ENCODE assay signal across 25 mouse cellular contexts in the genomic region with DNA sequence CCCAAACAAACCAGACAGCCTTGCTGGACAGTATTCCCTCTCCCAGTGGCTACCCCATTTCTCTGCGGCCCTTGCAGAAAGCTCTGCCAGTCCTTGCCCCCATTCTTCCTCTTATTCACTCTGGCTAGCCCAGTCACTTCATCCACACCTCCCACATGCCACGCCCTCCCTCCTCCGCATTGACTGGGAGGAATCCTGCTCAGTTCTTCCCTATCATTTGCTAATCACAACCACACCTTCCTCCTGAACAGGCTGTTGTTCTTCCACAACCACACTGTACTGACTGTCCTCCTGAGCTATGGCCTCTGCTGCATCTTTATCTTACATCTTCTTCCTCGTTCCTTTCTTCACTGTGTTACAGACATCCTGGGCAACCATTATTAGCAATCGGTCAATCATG.
DNase-seq lines count a peak whose midpoint lies in the region; ATAC-seq and TF ChIP-seq lines count a peak whose summit lies in the region.
"Had no signal": no experiment of that assay in that cellular context is flagged by ENCODE, and none has a peak within 500 bp of the region (broad histone marks: within the 10 kb centered on the region; RNA-seq: fewer than 3 reads in every experiment).

No protein-coding gene starts in this region.

- peak; percentile 17; the same call in 1 of the 2 replicates for ATAC-seq in megakaryocyte, adult 5-6 weeks (ENCODE audit: poor library complexity, severe bottlenecking)
- no peak for ATAC-seq in midbrain, embryonic 15.5 days (replicated peaks)
- ATAC-seq: liver, postnatal 0 days had no signal

- no peaks in the 10 kb centered on the region for H3K27me3 ChIP-seq in ES-Bruce4 (ENCODE audit: control insufficient read depth, insufficient read depth, low read length, poor library complexity, severe bottlenecking)
- no peaks in the 10 kb centered on the region for H3K27me3 ChIP-seq in midbrain, embryonic 15.5 days (replicated peaks)
- H3K27me3 ChIP-seq: limb, embryonic 12.5 days; midbrain, embryonic 12.5 days had no signal

- H3K9me3 ChIP-seq in ES-Bruce4 (replicated peaks; ENCODE audit: control insufficient read depth, insufficient read depth, low read length, poor library complexity, severe bottlenecking): no peaks in the 10 kb centered on the region
- H3K9me3 ChIP-seq in midbrain, embryonic 15.5 days: no peaks in the 10 kb centered on the region
- H3K9me3 ChIP-seq: forebrain, embryonic 10.5 days; hindbrain, embryonic 13.5 days; limb, embryonic 12.5 days; midbrain, embryonic 12.5 days had no signal

- peak; percentile 49 for DNase-seq in layer of hippocampus, adult 9-11 months
- DNase-seq in layer of hippocampus, adult 18-20 months (ENCODE audit: low spot score in 2 of 2): no peak
- peak; percentile 58 for DNase-seq in ZHBTc4 (ENCODE audit: low read depth, low spot score)
- no peak for DNase-seq in adrenal gland, postnatal 4 days (ENCODE audit: low spot score in 2 of 2)
- no peak for DNase-seq in frontal cortex, postnatal 25 days (ENCODE audit: low spot score in 2 of 2)
- DNase-seq: adrenal gland, postnatal 10 days; cerebellum, adult 9-11 months; gastrocnemius, adult 2 months; heart, adult 11 months; heart, postnatal 36 days; kidney, adult 8-10 months; kidney, postnatal 10 days; liver, postnatal 0 days; retina, postnatal 1 day; right cerebral cortex, postnatal 25 days; thymus, postnatal 25 days had no signal

- H3K9ac ChIP-seq in ES-Bruce4 (ENCODE audit: low read depth, poor library complexity, severe bottlenecking): no peak overlapping the region
- H3K9ac ChIP-seq in midbrain, embryonic 15.5 days: no peak overlapping the region
- H3K9ac ChIP-seq: hindbrain, embryonic 13.5 days; limb, embryonic 12.5 days; liver, postnatal 0 days; midbrain, embryonic 12.5 days had no signal

- H3K4me2 ChIP-seq in midbrain, embryonic 15.5 days: no peak overlapping the region
- H3K4me2 ChIP-seq: hindbrain, embryonic 13.5 days; limb, embryonic 12.5 days; liver, embryonic 11.5 days; midbrain, embryonic 12.5 days had no signal

- no peak overlapping the region for H3K4me3 ChIP-seq in ES-Bruce4 (ENCODE audit: low read depth, low read length)
- no peak overlapping the region for H3K4me3 ChIP-seq in midbrain, embryonic 15.5 days
- H3K4me3 ChIP-seq: forebrain, embryonic 10.5 days; gastrocnemius, adult 2 months; hindbrain, embryonic 13.5 days; limb, embryonic 12.5 days; midbrain, embryonic 12.5 days had no signal

- no peak for TF ChIP-seq POLR2A in ES-Bruce4 (IDR thresholded peaks at IDR 0.05; ENCODE audit: insufficient read depth, low read length)

- TF ChIP-seq EP300 in ES-Bruce4 (IDR thresholded peaks at IDR 0.05; ENCODE audit: insufficient read depth, low read depth, low read length): 0 out of 2 replicates have a peak, but pooled peaks have one; percentile 57

- 84% methylated on average over 5 of the region's 5 CpGs for WGBS in midbrain, embryonic 15.5 days

- H3K27ac ChIP-seq in ES-Bruce4 (ENCODE audit: insufficient read depth, low read length): no peak overlapping the region
- H3K27ac ChIP-seq in midbrain, embryonic 15.5 days: no peak overlapping the region
- H3K27ac ChIP-seq: forebrain, embryonic 10.5 days; gastrocnemius, adult 2 months; hindbrain, embryonic 13.5 days; limb, embryonic 12.5 days; macrophage; midbrain, embryonic 12.5 days had no signal

- no peaks in the 10 kb centered on the region for H3K4me1 ChIP-seq in ES-Bruce4 (ENCODE audit: control insufficient read depth, insufficient read depth, low read length)
- peaks cover 16% of the 10 kb centered on the region for H3K4me1 ChIP-seq in midbrain, embryonic 15.5 days

- no peak for TF ChIP-seq CTCF in ES-Bruce4 (IDR thresholded peaks at IDR 0.05; ENCODE audit: low read depth, low read length)

- H3K36me3 ChIP-seq in ES-Bruce4 (ENCODE audit: control insufficient read depth, insufficient read depth, low read length, poor library complexity, severe bottlenecking): no peaks in the 10 kb centered on the region
- no peaks in the 10 kb centered on the region for H3K36me3 ChIP-seq in midbrain, embryonic 15.5 days (replicated peaks)
- H3K36me3 ChIP-seq: forebrain, embryonic 10.5 days; hindbrain, embryonic 13.5 days; limb, embryonic 12.5 days; midbrain, embryonic 12.5 days had no signal

Comparison
In these comparisons a context has a peak if more than half of its experiments do, and no peak if none do; other contexts are left out.
1. DNase-seq: peak in layer of hippocampus, adult 9-11 months (single experiment) and ZHBTc4 (single experiment); none in layer of hippocampus, adult 18-20 months (0 of 2), adrenal gland, postnatal 4 days (0 of 2) and frontal cortex, postnatal 25 days (0 of 2).